In the genomic region with DNA sequence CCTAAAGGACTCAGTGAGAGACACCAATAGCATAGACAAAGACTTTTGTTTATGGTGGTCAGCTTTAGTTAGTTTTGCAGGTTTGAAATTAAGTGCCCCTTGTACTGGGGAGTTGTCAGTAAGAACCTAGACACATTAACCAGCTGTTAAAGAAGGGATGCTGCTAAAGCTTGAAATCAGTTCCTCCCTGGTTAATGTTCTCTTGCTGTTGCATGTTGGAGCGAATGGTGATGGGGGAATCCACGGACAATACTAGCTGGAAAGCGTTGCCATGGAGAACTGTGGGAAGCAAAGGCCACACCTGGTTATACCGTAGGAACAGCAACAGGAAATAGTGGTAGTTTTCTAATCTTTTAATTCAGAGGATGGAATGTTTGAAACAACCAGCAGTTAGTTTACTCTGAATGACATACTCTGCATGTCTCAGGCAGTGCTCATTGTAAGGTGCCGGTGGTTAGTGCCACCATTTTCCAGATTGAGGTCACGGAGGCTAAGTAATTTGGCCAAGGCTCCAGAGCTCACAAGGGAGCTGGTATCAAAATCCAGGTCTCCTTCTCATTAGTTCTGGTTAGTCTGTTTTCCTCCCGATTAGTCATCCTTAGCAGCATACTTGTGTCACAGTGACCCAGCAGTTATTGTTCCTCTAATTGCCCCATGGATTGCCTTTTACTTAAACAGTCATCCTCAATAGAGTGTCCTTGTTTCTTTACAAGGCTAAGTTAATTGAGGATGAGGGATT, we compare ENCODE assay signal across 15 mouse cellular contexts. TPM values are rescaled to one million over a fixed set of nuclear protein-coding genes. Genes with fewer than 3 reads are reported as not detected.
DNase-seq lines count a peak whose midpoint lies in the region; ATAC-seq and TF ChIP-seq lines count a peak whose summit lies in the region.
"Had no signal": no experiment of that assay in that cellular context is flagged by ENCODE, and none has a peak within 500 bp of the region (broad histone marks: within the 10 kb centered on the region; RNA-seq: fewer than 3 reads in every experiment).

No protein-coding gene starts in this region.

- ATAC-seq in hindbrain, embryonic 16.5 days: peak; percentile 54; the same call in 1 of the 2 replicates
- no peak for ATAC-seq in hindbrain, embryonic 13.5 days (ENCODE audit: low FRiP score)
- no peak for ATAC-seq in activated CD4-positive, CD25-positive, alpha-beta regulatory T cell, adult 4 months

- no peak overlapping the region for H3K4me3 ChIP-seq in hindbrain, embryonic 16.5 days (ENCODE audit: low read length)
- no peak overlapping the region for H3K4me3 ChIP-seq in hindbrain, embryonic 13.5 days
- H3K4me3 ChIP-seq in bone marrow macrophage, adult 2 months (ENCODE audit: insufficient read depth, low read length): no peak overlapping the region
- H3K4me3 ChIP-seq in macrophage (ENCODE audit: inconsistent target): no peak overlapping the region
- H3K4me3 ChIP-seq: megakaryocyte, embryonic 14.5 days; neural tube, embryonic 15.5 days had no signal

- TF ChIP-seq CTCF in bone marrow macrophage, adult 2 months (IDR thresholded peaks at IDR 0.05; ENCODE audit: low read depth, low read length): no peak

- no peak overlapping the region for H3K9ac ChIP-seq in hindbrain, embryonic 16.5 days (ENCODE audit: low read depth, low read length)
- H3K9ac ChIP-seq in hindbrain, embryonic 13.5 days: no peak overlapping the region
- H3K9ac ChIP-seq: hindbrain, embryonic 14.5 days; neural tube, embryonic 15.5 days had no signal

- WGBS in hindbrain, embryonic 16.5 days: 44% methylated on average over 7 of the region's 7 CpGs
- 56% methylated on average over 7 of the region's 7 CpGs for WGBS in hindbrain, embryonic 13.5 days
- 76% methylated on average over 7 of the region's 7 CpGs for WGBS in macrophage (ENCODE audit: missing documents)

- H3K27ac ChIP-seq in hindbrain, embryonic 16.5 days (ENCODE audit: low read depth, low read length): no peak overlapping the region
- no peak overlapping the region for H3K27ac ChIP-seq in hindbrain, embryonic 13.5 days
- peak overlapping the region; percentile 36 for H3K27ac ChIP-seq in bone marrow macrophage, adult 2 months (ENCODE audit: insufficient read depth, low read depth, low read length)
- peak overlapping the region; percentile 19 for H3K27ac ChIP-seq in macrophage
- H3K27ac ChIP-seq: hindbrain, embryonic 14.5 days; neural tube, embryonic 15.5 days had no signal

- no peaks in the 10 kb centered on the region for H3K36me3 ChIP-seq in hindbrain, embryonic 16.5 days (ENCODE audit: control insufficient read depth, insufficient read depth, low read length)
- no peaks in the 10 kb centered on the region for H3K36me3 ChIP-seq in hindbrain, embryonic 13.5 days
- no peaks in the 10 kb centered on the region for H3K36me3 ChIP-seq in macrophage (ENCODE audit: inconsistent target)
- H3K36me3 ChIP-seq: neural tube, embryonic 15.5 days had no signal

- TF ChIP-seq POLR2A in bone marrow macrophage, adult 2 months (IDR thresholded peaks at IDR 0.05; ENCODE audit: borderline replicate concordance, low read depth, low read length): no peak

- H3K79me2 ChIP-seq in macrophage (ENCODE audit: inconsistent target): no peaks in the 10 kb centered on the region

- no peaks in the 10 kb centered on the region for H3K4me1 ChIP-seq in hindbrain, embryonic 16.5 days (ENCODE audit: control insufficient read depth, insufficient read depth, low read depth, low read length)
- 0 out of 2 replicates have a peak, but pooled peaks cover 4% of the 10 kb centered on the region for H3K4me1 ChIP-seq in hindbrain, embryonic 13.5 days (replicated peaks)
- H3K4me1 ChIP-seq in bone marrow macrophage, adult 2 months (ENCODE audit: control insufficient read depth, insufficient read depth, low read length): peaks cover 18% of the 10 kb centered on the region
- H3K4me1 ChIP-seq: megakaryocyte, embryonic 14.5 days; neural tube, embryonic 15.5 days had no signal

- H3K4me2 ChIP-seq in hindbrain, embryonic 16.5 days (ENCODE audit: low read length): no peak overlapping the region
- no peak overlapping the region for H3K4me2 ChIP-seq in hindbrain, embryonic 13.5 days
- H3K4me2 ChIP-seq: hindbrain, embryonic 14.5 days; liver, embryonic 11.5 days; neural tube, embryonic 15.5 days had no signal

- no peaks in the 10 kb centered on the region for H3K9me3 ChIP-seq in hindbrain, embryonic 16.5 days (ENCODE audit: control insufficient read depth, low read length)
- H3K9me3 ChIP-seq in hindbrain, embryonic 13.5 days: no peaks in the 10 kb centered on the region
- H3K9me3 ChIP-seq: megakaryocyte, embryonic 14.5 days; neural tube, embryonic 15.5 days had no signal

- peak; percentile 91 for DNase-seq in kidney, adult 9 months
- no peak for DNase-seq in layer of hippocampus, adult 18-20 months (ENCODE audit: low spot score in 2 of 2)
- no peak for DNase-seq in layer of hippocampus, postnatal 36 days
- DNase-seq: adrenal gland, postnatal 25 days; cerebellum, adult 11-12 months had no signal

- no peaks in the 10 kb centered on the region for H3K27me3 ChIP-seq in hindbrain, embryonic 16.5 days (replicated peaks; ENCODE audit: control insufficient read depth, insufficient read depth, low read length)
- H3K27me3 ChIP-seq in hindbrain, embryonic 13.5 days: no peaks in the 10 kb centered on the region
- H3K27me3 ChIP-seq: megakaryocyte, embryonic 14.5 days; neural tube, embryonic 15.5 days had no signal

RNA-seq across cellular contexts. Expression of a gene that starts 21.3 kb away (rescaled TPM):
- polyA plus RNA-seq in hindbrain, embryonic 16.5 days (2015; fragmentation: Nextera tagmentation; extraction: Ambion mirVana): 0.54 and 0.78 TPM in 2 replicates
- 0.38 and 0.62 TPM in 2 replicates for polyA plus RNA-seq in hindbrain, embryonic 13.5 days (2015; fragmentation: Nextera tagmentation; extraction: Ambion mirVana)
- not detected in 2 replicates for polyA plus RNA-seq in bone marrow macrophage, adult 2 months (2012; ENCODE audit: insufficient read depth, insufficient read length, missing spikeins)
- total RNA-seq in macrophage (2018; cell fraction: chromatin; rRNA removed): not detected
- not detected for total RNA-seq in macrophage (2018; cell fraction: cytosol; rRNA removed)
- not detected for total RNA-seq in macrophage (2018; cell fraction: nucleus; rRNA removed)
- not detected in 3 replicates for polyA plus RNA-seq in macrophage (2018)
- total RNA-seq in layer of hippocampus, adult 18-20 months (2021): not detected
- polyA plus RNA-seq in activated CD4-positive, CD25-positive, alpha-beta regulatory T cell, adult 4 months (2017; shearing (Covaris generic)): not detected
- not detected for total RNA-seq in layer of hippocampus, postnatal 36 days (2021)
- total RNA-seq: left cerebral cortex, postnatal 36 days had no signal

RNA-seq across cellular contexts. Expression of a gene that starts 52.1 kb away (rescaled TPM):
- 104 and 117 TPM in 2 replicates for polyA plus RNA-seq in hindbrain, embryonic 16.5 days (2015; fragmentation: Nextera tagmentation; extraction: Ambion mirVana)
- 165 and 170 TPM in 2 replicates for polyA plus RNA-seq in hindbrain, embryonic 13.5 days (2015; fragmentation: Nextera tagmentation; extraction: Ambion mirVana)
- 115 and 119 TPM in 2 replicates for polyA plus RNA-seq in bone marrow macrophage, adult 2 months (2012; ENCODE audit: insufficient read depth, insufficient read length, missing spikeins)
- total RNA-seq in macrophage (2018; cell fraction: chromatin; rRNA removed): 100 to 1,000 TPM; 322 to 528 (median 410) TPM
- 100 to 1,000 TPM in 5 of 26 experiments, 10 to 100 TPM in 21; 64.6 to 105 (median 87.7) TPM for total RNA-seq in macrophage (2018; cell fraction: cytosol; rRNA removed)
- 100 to 1,000 TPM; 205 to 350 (median 237) TPM for total RNA-seq in macrophage (2018; cell fraction: nucleus; rRNA removed)
- 44.0 to 64.3 TPM (median 56.5 TPM) in 3 replicates for polyA plus RNA-seq in macrophage (2018)
- 100 to 1,000 TPM; 184 to 186 TPM for total RNA-seq in layer of hippocampus, adult 18-20 months (2021)
- 100 to 1,000 TPM; 211 to 280 TPM for polyA plus RNA-seq in activated CD4-positive, CD25-positive, alpha-beta regulatory T cell, adult 4 months (2017; shearing (Covaris generic))
- 100 to 1,000 TPM; 169 to 207 TPM for total RNA-seq in layer of hippocampus, postnatal 36 days (2021)

Comparison
In these comparisons a context has a peak if more than half of its experiments do, and no peak if none do; other contexts are left out.
1. H3K27ac ChIP-seq: peak in bone marrow macrophage, adult 2 months (single experiment) and macrophage (single experiment); none in hindbrain, embryonic 16.5 days (single experiment) and hindbrain, embryonic 13.5 days (single experiment).